Mouse (Mus musculus): ENCODE results near the gene Zfp661. TPM values are rescaled to one million over a fixed set of nuclear protein-coding genes. Genes with fewer than 3 reads are reported as not detected.
"Not testable (repeated sequence)": the region's sequence is repeated elsewhere in the genome, so short reads cannot be mapped to it uniquely, and the experiment has no call there.

Gene Zfp661
- polyA plus RNA-seq (2015; fragmentation: Nextera tagmentation; extraction: Ambion mirVana), result 1.7 and 2.3 TPM in 2 replicates

DNA sequence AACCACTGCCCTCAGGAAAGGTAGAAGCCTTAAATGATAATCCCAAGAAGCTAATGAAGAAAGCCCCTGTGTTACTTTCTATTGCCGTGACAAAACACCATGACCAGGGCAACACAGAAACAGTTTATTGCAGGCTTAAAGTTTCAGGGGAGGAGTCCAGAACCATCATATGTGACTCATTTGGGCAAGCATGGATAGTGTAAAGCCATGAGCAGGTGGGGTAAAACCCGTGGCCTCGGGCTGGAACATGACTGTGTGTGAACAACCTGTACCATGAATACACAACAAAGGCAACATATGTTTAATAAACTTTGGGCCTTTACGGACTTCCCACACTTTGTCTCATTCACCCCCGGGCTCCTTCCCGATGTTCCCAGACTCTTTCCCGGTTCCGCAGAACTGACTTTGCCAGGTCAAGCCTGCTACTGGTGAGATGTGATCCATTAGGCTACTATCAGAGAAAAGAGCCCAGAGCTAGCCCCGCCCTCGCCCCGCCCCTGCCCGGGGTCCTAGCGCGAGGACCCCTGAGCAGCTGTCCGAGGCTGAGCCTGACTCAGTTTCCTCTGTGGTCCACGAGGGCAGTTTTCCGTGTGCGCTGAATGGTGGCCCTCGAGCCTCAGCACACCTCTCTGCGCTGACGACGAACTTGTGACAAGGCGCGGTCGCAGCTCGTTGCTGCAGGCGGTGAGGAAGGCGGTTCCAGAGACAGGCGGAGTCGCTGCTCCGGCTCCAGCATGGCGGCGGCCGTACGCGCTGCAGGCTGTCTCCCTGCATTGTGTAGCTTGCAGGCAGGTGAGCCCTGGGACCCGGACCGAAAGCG, at the start of gene Zfp661, which contains the start of gene Mrps5:
TSS of gene Zfp661 (minus strand) at position 401 of the 820 bp plus-strand sequence.
TSS of gene Mrps5 (plus strand) at position 529 of the 820 bp plus-strand sequence.
- peak; percentile 73 for DNase-seq (ENCODE audit: low spot score)

DNA sequence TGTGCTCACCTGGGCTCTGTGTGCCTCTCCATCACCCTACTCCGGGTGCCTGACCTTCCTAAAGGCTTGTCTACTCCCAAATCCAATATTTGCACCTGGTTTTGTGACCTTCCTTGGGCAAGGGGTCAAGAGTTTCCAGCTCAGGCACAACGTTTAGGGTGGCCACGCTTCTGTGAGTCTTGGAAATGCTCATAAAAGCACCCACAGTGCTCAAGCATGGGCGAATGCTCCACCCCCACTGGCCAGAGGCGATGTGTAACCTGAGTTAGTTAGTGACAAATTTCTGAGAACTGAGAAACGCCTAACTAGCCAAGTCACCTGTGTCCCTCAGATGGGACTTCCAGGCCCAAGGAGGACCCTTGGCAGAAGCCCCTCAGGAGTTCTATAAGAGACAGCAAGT, 48.7 kb upstream of the Zfp661 start:
- no peak for DNase-seq (ENCODE audit: low spot score)

DNA sequence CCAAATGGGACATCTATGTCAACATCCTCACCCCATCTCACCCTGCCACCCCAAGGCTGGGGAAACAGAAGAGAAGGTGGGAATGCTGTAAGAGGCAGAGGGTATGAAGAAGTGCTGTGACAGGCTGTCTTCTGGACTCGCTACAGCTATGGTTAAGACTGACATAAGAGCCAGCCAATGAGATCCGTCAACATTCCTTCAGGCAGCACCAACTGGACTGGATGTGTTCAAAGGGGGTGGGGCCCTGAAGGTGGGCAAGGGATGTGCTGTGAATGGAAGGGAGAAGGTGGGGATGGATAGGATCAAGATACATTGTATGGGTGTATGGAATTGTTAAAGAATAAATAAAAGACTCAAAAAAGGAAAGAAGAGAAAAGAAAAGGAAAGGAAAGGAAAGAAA, 45.7 kb upstream of the Zfp661 start:
- DNase-seq (ENCODE audit: low spot score), result no peak

DNA sequence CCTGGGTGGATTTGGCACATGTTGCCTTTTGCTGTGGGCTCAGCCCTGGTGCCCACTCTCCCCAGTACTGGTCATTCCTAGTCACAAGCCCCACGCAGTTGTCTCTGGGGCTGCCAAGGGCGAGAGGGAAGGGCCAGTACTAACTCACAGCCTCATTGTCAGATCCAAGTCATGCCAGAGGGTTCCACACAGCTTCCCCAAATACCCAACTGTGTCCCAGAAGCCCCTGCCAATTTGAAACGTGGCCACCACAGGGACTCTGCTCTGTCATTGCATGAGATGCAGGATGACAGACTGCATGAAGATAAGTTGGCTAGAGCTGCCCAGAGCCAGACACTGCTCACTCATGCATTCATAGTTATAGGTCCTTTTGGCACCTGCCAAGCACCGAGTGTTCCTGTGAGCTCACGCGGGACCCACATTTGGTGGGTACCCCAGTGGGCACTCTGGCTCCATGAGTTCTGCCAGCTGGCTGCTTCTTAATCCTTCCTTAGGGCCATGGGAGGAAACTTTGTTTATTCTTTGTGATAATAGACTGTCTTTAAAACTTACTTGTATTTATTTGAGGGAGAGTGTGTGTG, 41.2 kb upstream of the Zfp661 start:
- DNase-seq (ENCODE audit: low spot score), result no peak

DNA sequence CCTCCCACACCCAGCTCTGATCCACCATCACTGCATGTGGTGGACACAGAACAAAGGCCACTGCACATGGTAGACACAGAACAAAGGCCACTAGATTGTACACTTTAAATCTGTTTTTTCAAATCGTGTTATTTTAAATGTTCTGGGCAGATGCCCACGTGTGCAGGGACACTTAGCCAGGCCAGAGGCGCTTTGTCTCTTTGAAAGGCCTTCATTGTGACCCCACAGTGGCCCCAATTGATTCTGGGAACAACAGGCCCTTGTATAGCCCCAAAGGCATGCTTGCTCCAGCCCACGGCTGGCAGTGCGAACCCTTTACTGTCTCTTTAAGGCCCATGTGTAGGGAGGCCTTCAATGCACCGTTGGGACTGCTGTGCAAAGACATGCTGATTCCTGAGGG, 40.5 kb upstream of the Zfp661 start:
- DNase-seq (ENCODE audit: low spot score), result no peak

DNA sequence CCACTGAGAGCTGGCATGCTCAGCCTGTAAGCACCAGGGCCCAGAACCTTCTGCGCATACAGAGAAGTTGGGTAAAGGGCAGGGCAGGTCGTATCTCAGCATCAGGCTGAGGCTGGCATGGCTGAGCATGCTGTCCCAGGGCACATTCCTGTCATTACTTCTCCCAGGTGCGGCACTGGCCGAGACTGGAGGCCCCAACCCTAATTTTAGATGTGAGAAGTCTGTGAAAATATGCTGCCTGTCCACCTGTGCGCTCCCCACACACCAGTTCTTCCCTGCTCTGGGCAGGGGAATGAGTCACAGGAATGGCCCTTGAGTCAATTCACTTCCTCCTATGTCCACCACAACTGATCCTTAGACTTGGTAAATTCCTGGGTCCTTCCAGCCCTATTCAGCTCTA, 38.8 kb upstream of the Zfp661 start:
- DNase-seq (ENCODE audit: low spot score), result no peak

DNA sequence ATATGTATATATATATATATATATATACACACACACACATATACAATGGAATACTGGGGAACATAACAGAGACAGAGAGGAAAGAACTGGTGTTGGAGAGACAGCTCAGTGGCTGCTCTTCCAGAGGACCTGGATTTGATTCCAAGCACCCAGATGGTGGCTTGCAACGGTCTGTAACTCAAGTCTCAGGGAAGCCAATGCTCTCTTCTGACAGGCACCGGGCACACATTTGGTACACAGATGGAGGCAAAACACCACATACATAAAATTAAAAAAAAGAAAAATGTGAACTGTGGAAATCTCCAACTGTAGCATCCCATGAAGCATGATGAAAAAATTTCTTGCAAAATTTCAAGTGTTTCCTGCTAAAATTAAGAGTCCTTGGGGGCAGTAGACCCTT, 37.9 kb upstream of the Zfp661 start:
- DNase-seq (ENCODE audit: low spot score), result no peak

DNA sequence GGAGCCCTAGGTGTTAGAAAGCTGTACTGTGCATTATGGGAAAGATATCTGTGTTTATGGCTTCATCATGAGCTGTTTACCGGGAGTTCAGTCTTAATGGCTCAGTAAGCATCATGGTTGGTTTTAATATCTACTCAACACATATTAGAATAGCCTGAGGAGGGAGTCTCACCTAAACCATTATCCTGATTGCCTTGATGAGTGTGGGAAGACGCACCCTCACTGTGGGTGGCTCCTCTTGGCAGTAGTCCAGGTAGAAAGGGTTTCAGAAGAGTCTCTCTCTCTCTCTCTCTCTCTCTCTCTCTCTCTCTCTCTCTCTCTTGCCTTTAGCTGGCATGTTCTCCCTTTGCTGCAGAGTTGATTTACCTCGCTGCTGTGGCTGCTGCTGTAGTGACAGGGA, 35.2 kb upstream of the Zfp661 start:
- DNase-seq (ENCODE audit: low spot score), result no peak

DNA sequence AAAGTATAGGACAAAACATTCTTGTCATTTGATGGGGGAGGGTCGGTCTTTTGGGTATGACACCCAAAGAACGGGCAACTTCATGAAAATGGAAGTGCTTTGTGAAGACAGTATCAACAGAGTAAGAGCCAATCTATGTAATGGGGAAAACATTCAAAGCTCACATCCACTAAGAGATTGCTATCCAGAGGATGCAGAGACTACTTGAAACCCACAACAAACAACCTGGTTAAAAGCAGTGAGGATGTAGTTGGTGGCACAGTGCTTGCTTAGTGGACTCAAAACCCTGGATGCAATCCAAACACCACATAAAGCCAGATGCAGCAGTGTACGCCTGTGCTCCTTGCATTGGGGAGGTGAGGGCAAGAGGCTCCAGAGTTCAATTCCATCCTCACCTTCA, 32.4 kb upstream of the Zfp661 start:
- no peak for DNase-seq (ENCODE audit: low spot score)

DNA sequence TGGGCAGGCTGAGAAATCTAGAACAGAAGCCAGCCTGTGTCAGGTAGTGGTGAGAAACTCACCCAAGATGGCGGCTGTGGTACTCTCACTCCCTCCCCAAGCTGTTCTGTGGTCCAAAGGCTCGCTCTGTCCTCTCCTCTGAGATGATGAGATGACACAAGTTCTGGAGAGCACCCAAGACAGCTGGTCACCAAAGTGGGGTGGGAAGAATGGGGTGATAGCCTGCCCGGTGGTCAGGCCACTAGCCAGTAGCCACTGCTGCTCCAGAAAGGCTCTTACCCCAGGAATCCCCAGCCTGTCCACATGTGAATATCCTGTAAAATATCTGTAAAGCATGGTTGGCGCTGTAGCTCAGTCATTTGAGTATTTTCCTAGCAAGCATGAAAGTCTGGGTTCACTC, 25.4 kb upstream of the Zfp661 start:
- DNase-seq (ENCODE audit: low spot score), result no peak

DNA sequence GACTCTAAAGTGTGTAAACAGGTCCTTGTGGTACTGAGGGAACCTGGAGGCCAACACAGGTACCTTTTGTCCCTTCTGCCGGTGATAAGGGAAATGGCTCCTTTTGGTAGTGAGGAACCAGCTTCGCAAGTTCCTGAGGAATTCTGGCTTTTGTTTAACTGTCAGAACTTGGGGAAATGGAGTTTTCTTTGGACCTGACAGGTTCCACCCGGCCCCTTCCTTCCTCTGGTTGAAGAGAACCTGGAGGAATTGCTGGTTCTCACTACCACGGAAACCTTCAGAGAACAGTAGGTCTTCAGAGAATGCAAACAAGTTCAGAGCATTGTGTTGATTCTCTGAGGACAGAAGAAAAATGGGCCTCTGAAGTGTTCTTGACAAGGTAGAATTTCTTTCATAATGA, 24.5 kb upstream of the Zfp661 start:
- no peak for DNase-seq (ENCODE audit: low spot score)

DNA sequence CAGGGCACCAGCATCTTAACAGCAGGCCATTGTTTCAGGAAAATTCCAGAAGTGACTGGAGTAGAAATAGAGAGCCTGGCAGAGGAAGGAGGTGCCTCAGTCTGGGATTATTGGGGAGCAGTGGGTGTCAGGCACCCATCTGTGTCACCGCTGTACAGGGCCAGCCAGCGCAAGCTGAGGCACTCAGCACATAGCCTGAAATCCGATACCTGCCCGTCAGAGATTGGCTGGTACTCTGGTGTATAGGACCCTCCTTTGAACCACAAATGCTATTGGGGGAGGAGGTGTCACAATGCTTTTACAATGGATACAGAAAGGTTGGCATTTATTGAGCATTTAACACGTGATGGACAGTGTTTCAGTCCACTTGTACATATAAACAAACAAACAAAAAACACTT, 22.1 kb upstream of the Zfp661 start:
- no peak for DNase-seq (ENCODE audit: low spot score)

DNA sequence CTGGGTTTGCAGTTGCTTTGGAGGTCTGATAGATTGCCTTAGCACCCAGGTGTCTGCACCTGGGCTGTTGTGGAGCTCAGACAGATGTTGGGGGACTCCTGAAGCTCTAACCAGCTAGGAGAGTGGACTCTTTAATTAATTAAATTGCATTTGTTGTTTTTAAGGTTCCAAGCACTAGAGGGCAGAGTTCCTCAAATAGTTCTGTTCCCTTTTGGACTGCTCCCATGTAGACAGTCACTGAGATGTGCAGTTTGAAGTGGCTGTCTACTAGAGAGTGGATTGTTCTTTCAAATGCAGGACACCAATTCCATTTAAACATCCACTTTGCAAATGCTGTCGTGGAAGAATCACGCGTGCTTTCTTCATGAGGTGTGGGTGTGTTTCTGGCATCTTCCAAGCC, 21.3 kb upstream of the Zfp661 start:
- DNase-seq (ENCODE audit: low spot score), result peak; percentile 33

DNA sequence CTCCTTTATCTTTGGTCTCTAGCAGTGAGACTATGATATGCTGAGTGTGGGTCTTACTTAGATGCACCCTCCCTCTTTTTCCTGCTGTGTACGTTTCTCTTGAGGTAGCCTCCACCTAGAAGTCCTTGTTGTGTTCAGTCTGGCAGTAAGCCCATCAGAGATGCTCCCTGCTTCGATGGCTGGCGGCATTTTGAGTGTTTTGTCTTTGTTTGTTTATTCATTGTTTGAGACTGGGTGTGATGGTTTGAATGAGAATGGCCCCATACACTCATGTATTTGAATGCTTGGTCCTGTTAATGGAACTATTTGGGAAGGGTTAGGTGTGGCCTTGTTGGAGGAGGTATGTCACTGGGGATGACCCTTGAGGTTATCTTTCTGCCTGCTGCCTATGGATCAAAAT, 18.3 kb upstream of the Zfp661 start:
- no peak for DNase-seq (ENCODE audit: low spot score)

DNA sequence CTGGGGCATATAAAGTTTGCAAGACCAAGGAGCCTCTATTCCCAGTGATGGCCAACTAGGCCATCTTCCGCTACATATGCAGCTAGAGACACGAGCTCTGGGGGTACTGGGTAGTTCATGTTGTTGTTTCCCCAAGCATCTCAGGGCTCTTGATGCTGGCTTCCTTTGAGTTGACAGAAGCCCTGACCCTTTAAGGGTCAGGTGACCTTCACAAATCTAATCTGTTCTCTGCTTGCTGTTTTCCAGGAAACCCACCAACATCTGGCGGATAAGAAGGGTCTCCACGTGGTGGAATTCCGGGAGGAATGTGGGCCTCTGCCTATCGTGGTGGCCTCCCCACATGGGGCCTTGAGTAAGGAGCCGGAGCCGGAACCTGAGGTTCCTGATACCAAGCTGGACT, 16.5 kb upstream of the Zfp661 start:
- DNase-seq (ENCODE audit: low spot score), result not testable (repeated sequence)

DNA sequence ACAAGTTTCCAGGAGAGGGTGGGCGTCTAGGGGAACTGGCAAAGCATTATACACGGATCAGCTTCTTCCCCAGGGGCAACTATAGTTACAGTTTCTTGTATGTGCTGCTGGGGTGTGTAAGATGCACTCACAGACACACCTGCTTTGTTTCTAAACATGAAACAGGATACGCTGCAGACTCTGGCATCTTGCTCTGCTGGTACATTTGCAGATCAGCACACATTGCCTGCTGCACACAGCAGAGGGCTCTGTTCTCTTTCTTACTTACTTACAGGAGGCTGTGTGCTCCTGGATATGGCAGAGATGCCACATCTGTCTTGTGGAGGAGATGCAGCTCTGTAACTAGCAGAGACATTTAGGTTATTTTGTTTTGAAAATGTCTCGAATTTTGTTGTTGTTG, 3.9 kb upstream of the Zfp661 start:
- peak; percentile 26 for DNase-seq (ENCODE audit: low spot score)

DNA sequence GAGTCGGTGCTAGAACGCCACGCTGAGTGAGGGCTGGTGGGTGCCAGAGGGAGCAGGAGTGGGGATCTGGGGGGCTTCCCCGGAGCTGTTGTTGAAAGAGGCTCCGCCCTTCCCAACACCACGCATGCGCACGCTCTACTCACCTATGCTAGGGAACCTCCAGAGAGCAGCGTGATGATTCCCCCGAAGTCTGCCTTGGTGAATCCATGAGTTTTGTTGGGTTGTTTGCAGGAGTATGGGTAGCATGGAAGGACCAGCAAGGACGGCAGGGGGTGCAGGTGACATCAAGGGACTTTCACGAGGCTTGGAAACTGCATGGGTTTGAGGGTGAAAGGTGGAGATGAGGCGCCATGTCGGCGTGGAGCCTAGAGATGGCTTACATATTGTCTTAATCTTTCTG, 3.3 kb upstream of the Zfp661 start:
- peak; percentile 9 for DNase-seq (ENCODE audit: low spot score)

DNA sequence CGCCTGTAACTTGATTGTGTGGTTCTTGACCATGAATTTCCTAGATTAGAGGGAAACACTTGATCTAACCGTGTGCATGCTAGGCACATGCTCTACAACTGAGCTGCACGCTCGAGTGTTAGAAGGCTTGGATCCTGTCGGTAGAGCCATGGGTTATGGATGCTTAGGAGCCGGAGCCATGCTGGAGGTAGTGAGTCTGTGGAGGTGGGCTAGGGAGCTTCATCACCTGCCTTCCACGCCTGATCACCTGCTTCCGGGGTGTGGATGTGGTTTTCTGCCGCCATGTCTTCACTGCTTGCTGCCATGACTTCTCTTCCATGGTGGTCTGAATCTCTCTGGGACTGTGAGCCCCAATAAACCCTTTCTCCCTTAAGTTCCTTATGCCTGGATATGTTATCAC, 2.0 kb upstream of the Zfp661 start:
- no peak for DNase-seq (ENCODE audit: low spot score)

DNA sequence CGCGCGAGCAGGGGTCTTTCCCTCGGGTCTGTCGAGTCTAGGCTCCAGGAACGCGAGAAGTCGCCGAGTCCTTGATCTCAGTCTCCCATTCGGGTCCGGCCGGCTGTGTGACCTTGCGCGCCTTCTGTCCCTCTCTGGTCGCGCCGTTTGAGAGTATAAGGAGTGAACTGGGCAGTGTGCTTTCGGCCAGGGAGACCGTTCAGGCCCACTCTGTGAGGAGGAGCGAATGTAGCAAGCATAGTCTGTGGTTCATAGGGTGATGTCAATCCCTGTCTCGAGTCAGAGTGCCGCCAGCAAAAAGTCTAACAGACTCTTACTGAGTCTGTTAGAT, 585 bp upstream of the Zfp661 start:
- no peak for DNase-seq (ENCODE audit: low spot score)

DNA sequence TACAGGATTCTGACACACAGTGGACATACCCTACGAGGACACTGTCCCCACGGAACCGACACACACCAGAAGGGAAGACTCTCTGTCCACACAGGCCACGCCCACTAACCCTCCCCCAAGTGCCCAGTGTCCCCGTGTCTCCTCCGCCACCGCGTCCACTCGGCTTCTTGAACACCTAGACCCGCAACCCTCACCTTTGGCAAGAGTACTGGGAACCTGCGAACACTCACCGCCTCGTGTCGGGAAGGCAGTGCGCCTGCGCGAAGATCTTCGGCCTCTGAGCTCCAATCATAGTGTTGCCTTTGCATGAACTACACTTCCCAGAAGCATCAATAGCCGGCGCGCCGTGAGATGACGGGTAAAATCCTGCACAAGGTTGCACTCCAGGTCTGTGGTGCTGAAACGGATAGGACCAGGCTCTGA, 2.4 kb downstream of the Zfp661 start:
- DNase-seq (ENCODE audit: low spot score), result peak; percentile 95

DNA sequence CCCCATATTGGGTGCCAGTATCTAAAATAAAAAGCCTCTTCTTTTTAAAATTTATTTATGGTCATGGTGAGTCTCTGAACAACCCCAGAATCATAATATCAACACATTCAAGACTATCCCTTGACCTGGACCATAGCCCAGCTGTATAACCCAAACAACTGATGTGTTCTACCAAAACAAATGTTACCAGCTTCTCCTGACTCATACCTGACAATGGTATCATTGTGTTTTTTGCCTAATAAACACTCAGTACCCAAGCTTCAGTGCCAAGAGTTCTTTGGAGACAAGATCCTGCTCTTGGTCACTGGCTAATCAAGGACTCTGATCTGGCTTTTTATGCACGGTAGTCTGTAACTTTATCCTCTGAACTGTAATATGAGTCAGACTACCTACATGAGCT, 13.6 kb downstream of the Zfp661 start:
- DNase-seq (ENCODE audit: low spot score), result no peak

DNA sequence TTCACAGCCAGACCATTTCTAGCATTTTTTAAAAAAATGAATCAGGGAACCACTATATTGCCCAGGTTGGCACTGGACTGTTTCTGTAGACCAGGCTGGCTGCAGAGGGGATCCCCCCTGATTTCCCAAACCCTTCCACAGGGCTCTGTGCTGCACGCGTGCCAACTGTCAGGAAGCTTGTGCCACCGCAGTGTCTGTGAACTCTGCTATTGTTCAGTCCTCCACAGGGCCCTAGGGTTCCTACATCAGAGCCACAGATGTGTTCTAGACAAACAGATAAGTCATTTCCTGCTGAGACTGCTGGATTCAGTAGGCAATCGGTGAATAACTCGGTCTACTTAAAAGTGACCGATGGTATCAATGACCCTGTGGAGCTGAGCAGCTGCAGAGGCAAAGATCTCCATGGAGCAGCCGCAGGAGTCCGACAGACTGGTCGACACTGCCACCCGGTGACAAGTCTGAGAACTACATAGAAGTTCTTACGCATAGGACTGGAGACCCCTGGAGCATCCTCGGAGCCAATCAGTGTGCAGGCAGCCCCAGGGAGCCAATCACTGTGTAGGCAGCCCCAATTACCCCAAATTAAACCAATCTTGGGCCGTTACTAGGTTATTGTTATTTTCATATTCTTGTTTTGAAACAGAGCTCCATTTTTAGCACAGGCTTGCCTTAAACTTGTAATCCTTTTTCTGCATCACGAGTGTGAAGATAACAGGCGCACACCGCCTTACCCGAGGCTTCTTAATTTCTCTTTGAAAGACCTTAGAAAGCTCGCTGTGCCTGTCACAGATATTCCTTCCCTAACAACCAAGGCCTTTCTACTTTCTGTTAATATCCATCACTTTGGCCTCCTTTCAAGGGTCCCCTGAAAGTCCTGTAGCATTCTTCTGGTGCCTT, 27.6 kb downstream of the Zfp661 start:
- peak; percentile 90 for DNase-seq (ENCODE audit: low spot score)
